In genomic region chr6:99350156-99350555, GRCm38 (mm10) we compare ENCODE assay signal across 19 mouse cellular contexts.
DNase-seq lines count a peak whose midpoint lies in the region; ATAC-seq and TF ChIP-seq lines count a peak whose summit lies in the region.
"Had no signal": no experiment of that assay in that cellular context is flagged by ENCODE, and none has a peak within 500 bp of the region (broad histone marks: within the 10 kb centered on the region; RNA-seq: fewer than 3 reads in every experiment).

No protein-coding gene starts in this region.

- H3K27me3 ChIP-seq in heart, embryonic 11.5 days (ENCODE audit: control insufficient read depth, insufficient read depth, low read length) = no peaks in the 10 kb centered on the region
- no peaks in the 10 kb centered on the region for H3K27me3 ChIP-seq in CH12.LX (replicated peaks)
- H3K27me3 ChIP-seq in liver, embryonic 14.5 days (ENCODE audit: control insufficient read depth, insufficient read depth, low read length) = no peaks in the 10 kb centered on the region
- H3K27me3 ChIP-seq: forebrain, embryonic 12.5 days; midbrain, embryonic 12.5 days had no signal

- WGBS in heart, embryonic 11.5 days (ENCODE audit: insufficient replicate concordance) = 16% methylated on average over 5 of the region's 5 CpGs
- 32% methylated on average over 5 of the region's 5 CpGs for WGBS in liver, embryonic 14.5 days (ENCODE audit: insufficient replicate concordance)

- no peak overlapping the region for H3K4me3 ChIP-seq in heart, embryonic 11.5 days (ENCODE audit: low read depth, low read length)
- no peak overlapping the region for H3K4me3 ChIP-seq in CH12.LX (replicated peaks in 1 of 3; ENCODE audit: low read depth in 2 of 3, low read length in 2 of 3, poor library complexity in 1 of 3)
- no peak overlapping the region for H3K4me3 ChIP-seq in liver, embryonic 14.5 days (ENCODE audit: insufficient read depth in 1 of 2, low read depth in 2 of 2, low read length in 2 of 2)
- H3K4me3 ChIP-seq: forebrain, embryonic 12.5 days; midbrain, embryonic 12.5 days had no signal

- 0 out of 2 replicates have a peak, but pooled peaks have one; percentile 55 for ATAC-seq in heart, embryonic 11.5 days (replicated peaks; ENCODE audit: insufficient number of reproducible peaks, low FRiP score, low TSS enrichment)
- ATAC-seq in liver, embryonic 14.5 days (ENCODE audit: insufficient read depth) = peak; percentile 78; the same call in 1 of the 2 replicates
- ATAC-seq: intestine, embryonic 16.5 days had no signal

- TF ChIP-seq CTCF in CH12.LX (conservative IDR thresholded peaks at IDR 0.05 in 1 of 2, IDR thresholded peaks at IDR 0.05 in 1 of 2; ENCODE audit: low read depth in 2 of 2, low read length in 2 of 2) = no peak
- TF ChIP-seq CTCF in liver, embryonic 14.5 days (IDR thresholded peaks at IDR 0.05; ENCODE audit: low read depth) = no peak

- in situ Hi-C loops in CH12.LX (cut with MboI; ENCODE audit: low pct_ligation_motif_present, low pct_unique_long_range_greater_than_20kb, low sequenced_read_pairs) = no loop called here

- intact Hi-C loops in heart, postnatal 36 days (cut with DNase I) = no loop called here

- H3K36me3 ChIP-seq in heart, embryonic 11.5 days (ENCODE audit: control insufficient read depth, insufficient read depth, low read length) = no peaks in the 10 kb centered on the region
- no peaks in the 10 kb centered on the region for H3K36me3 ChIP-seq in CH12.LX (replicated peaks in 1 of 2; ENCODE audit: control insufficient read depth in 1 of 2, insufficient read depth in 1 of 2, low read length in 1 of 2)
- H3K36me3 ChIP-seq in liver, embryonic 14.5 days (replicated peaks; ENCODE audit: control insufficient read depth, insufficient read depth, low read depth) = no peaks in the 10 kb centered on the region
- H3K36me3 ChIP-seq: forebrain, embryonic 12.5 days; midbrain, embryonic 12.5 days had no signal

- peaks cover 18% of the 10 kb centered on the region for H3K4me1 ChIP-seq in heart, embryonic 11.5 days (ENCODE audit: control insufficient read depth, insufficient read depth, low read length)
- peaks cover 7 to 17% of the 10 kb centered on the region in 2 experiments for H3K4me1 ChIP-seq in CH12.LX (ENCODE audit: control insufficient read depth in 1 of 2, insufficient read depth in 2 of 2)
- peaks cover 5 to 12% of the 10 kb centered on the region in 2 experiments for H3K4me1 ChIP-seq in liver, embryonic 14.5 days (replicated peaks; ENCODE audit: control insufficient read depth in 2 of 2, insufficient read depth in 2 of 2, low read length in 1 of 2)

- TF ChIP-seq EP300 in CH12.LX (IDR thresholded peaks at IDR 0.05; ENCODE audit: low read length) = no peak
- peak; percentile 62 for TF ChIP-seq EP300 in liver, embryonic 14.5 days (IDR thresholded peaks at IDR 0.05; ENCODE audit: low read depth)

- DNase-seq in heart, postnatal 36 days = no peak
- DNase-seq in CH12.LX (ENCODE audit: extremely low read depth) = no peak
- DNase-seq in c-Kit-positive CD71-positive TER-119-negative erythroid progenitor cells, embryonic 14.5 days (ENCODE audit: low read depth) = peak; percentile 28
- peak; percentile 9 to 22 (median 13) for DNase-seq in liver, embryonic 14.5 days (ENCODE audit: low read depth in 3 of 3, low spot score in 3 of 3)
- DNase-seq in frontal cortex, postnatal 25 days (ENCODE audit: low spot score in 2 of 2) = no peak
- no peak for DNase-seq in lung, postnatal 10 days
- DNase-seq in urinary bladder, adult 2 months (ENCODE audit: low spot score) = no peak
- DNase-seq: cerebellum, postnatal 25 days; layer of hippocampus, postnatal 36 days; left cerebral cortex, postnatal 4 days; lung, adult 2 months; lung, postnatal 4 days; right cerebral cortex, postnatal 14 days had no signal

- no peaks in the 10 kb centered on the region for H3K79me2 ChIP-seq in CH12.LX (replicated peaks; ENCODE audit: control insufficient read depth, extremely low read depth, insufficient read depth, poor library complexity, severe bottlenecking)

- peak overlapping the region; percentile 64; the same call in 1 of the 2 replicates for H3K27ac ChIP-seq in heart, embryonic 11.5 days (ENCODE audit: low read depth, low read length)
- H3K27ac ChIP-seq in CH12.LX (ENCODE audit: insufficient read depth, low read depth) = peak overlapping the region; percentile 9
- H3K27ac ChIP-seq in liver, embryonic 14.5 days = no peak overlapping the region
- H3K27ac ChIP-seq: forebrain, embryonic 12.5 days; hindbrain, embryonic 14.5 days; kidney, postnatal 0 days; midbrain, embryonic 12.5 days had no signal

- no peaks in the 10 kb centered on the region for H3K9me3 ChIP-seq in heart, embryonic 11.5 days (replicated peaks; ENCODE audit: control insufficient read depth, low read length)
- no peaks in the 10 kb centered on the region for H3K9me3 ChIP-seq in CH12.LX (replicated peaks; ENCODE audit: low read length)
- no peaks in the 10 kb centered on the region for H3K9me3 ChIP-seq in liver, embryonic 14.5 days (ENCODE audit: control insufficient read depth, low read length)
- H3K9me3 ChIP-seq: forebrain, embryonic 12.5 days; midbrain, embryonic 12.5 days had no signal

- dilution Hi-C loops in CH12.LX (cut with MboI; ENCODE audit: extremely low pct_ligation_motif_present, extremely low pct_unique_long_range_greater_than_20kb, low sequenced_read_pairs) = no loop called here

- TF ChIP-seq RAD21 in CH12.LX (IDR thresholded peaks at IDR 0.05; ENCODE audit: low read depth, low read length) = no peak

- no peak for TF ChIP-seq POLR2A in CH12.LX (IDR thresholded peaks at IDR 0.05; ENCODE audit: low read depth, low read length)

- H3K4me2 ChIP-seq in heart, embryonic 11.5 days = no peak overlapping the region; the same call in 1 of the 2 replicates
- H3K4me2 ChIP-seq in CH12.LX (ENCODE audit: insufficient read depth, low read depth, poor library complexity, severe bottlenecking) = no peak overlapping the region
- no peak overlapping the region for H3K4me2 ChIP-seq in liver, embryonic 14.5 days (ENCODE audit: low read depth)
- H3K4me2 ChIP-seq: forebrain, embryonic 12.5 days; hindbrain, embryonic 14.5 days; midbrain, embryonic 12.5 days had no signal

- H3K9ac ChIP-seq in heart, embryonic 11.5 days (ENCODE audit: low read depth, low read length) = no peak overlapping the region
- H3K9ac ChIP-seq in CH12.LX (ENCODE audit: insufficient read depth, low read depth) = no peak overlapping the region
- H3K9ac ChIP-seq in liver, embryonic 14.5 days (replicated peaks) = no peak overlapping the region
- H3K9ac ChIP-seq: forebrain, embryonic 12.5 days; hindbrain, embryonic 14.5 days; midbrain, embryonic 12.5 days had no signal

TF ChIP-seq in CH12.LX, 34 proteins besides CTCF, POLR2A, EP300 and RAD21:
- TF ChIP-seq USF2 (conservative IDR thresholded peaks at IDR 0.05; ENCODE audit: low read depth, low read length) = no peak
- no peak for TF ChIP-seq USF1 (IDR thresholded peaks at IDR 0.05; ENCODE audit: low read depth, low read length)
- TF ChIP-seq POLR2AphosphoS2 (IDR thresholded peaks at IDR 0.05; ENCODE audit: low read depth, low read length) = no peak
- no peak for TF ChIP-seq ZMIZ1 (IDR thresholded peaks at IDR 0.05; ENCODE audit: low read depth, low read length)
- no peak for TF ChIP-seq ELF1 (IDR thresholded peaks at IDR 0.05; ENCODE audit: low read depth, low read length)
- TF ChIP-seq JUN (IDR thresholded peaks at IDR 0.05; ENCODE audit: insufficient read depth, low read depth, low read length) = no peak
- no peak for TF ChIP-seq ZKSCAN1 (IDR thresholded peaks at IDR 0.05; ENCODE audit: borderline replicate concordance, low read depth, low read length)
- no peak for TF ChIP-seq SMC3 (IDR thresholded peaks at IDR 0.05; ENCODE audit: low read depth, low read length)
- no peak for TF ChIP-seq SIN3A (IDR thresholded peaks at IDR 0.05; ENCODE audit: low read length)
- TF ChIP-seq MEF2A (IDR thresholded peaks at IDR 0.05; ENCODE audit: borderline replicate concordance, low read depth, low read length) = no peak
- no peak for TF ChIP-seq PAX5 (IDR thresholded peaks at IDR 0.05; ENCODE audit: low read length)
- no peak for TF ChIP-seq HCFC1 (IDR thresholded peaks at IDR 0.05; ENCODE audit: low read depth, low read length)

Comparison
In these comparisons a context has a peak if more than half of its experiments do, and no peak if none do; other contexts are left out.
1. DNase-seq: peak in c-Kit-positive CD71-positive TER-119-negative erythroid progenitor cells, embryonic 14.5 days (single experiment) and liver, embryonic 14.5 days (3 of 3); none in heart, postnatal 36 days (0 of 2), CH12.LX (single experiment), frontal cortex, postnatal 25 days (0 of 2), lung, postnatal 10 days (single experiment) and urinary bladder, adult 2 months (single experiment).